Mouse (Mus musculus) layer of hippocampus, postnatal 10 days (tissue): ENCODE results near the gene Ebi3. TPM values are rescaled to one million over a fixed set of nuclear protein-coding genes. Genes with fewer than 3 reads are reported as not detected.
"Not testable (repeated sequence)": the region's sequence is repeated elsewhere in the genome, so short reads cannot be mapped to it uniquely, and the experiment has no call there.

Source experiments
- DNase-seq, 2 experiments: peaks; one replicate each; pipeline ENCODE4 v3.0.0; 2021; ENCODE audit warnings: low spot score in 2 of 2
- long read RNA-seq: library from polyadenylated mRNA; stranded (forward); transcript quantifications from one replicate; pipeline ENCODE4 v2.0.0, GENCODE M21; 2023
- total RNA-seq, 2 experiments: library from RNA; stranded (reverse); gene quantifications; 2 replicates each; pipeline ENCODE4 v1.2.3; 2021

Gene Ebi3
- total RNA-seq: 1 to 10 TPM; 3.1 to 3.8 TPM
- long read RNA-seq, partial matches to known transcripts: 7 of 8 reads
- long read RNA-seq, other reads (novel, unspliced or antisense): 0 of 8 reads

GRCm38 (mm10) chr17:55952447-55953027, at the start of gene Ebi3:
TSS of gene Ebi3 (plus strand) at chr17:55952640.
- DNase-seq: peak; percentile 5 to 15

DNA sequence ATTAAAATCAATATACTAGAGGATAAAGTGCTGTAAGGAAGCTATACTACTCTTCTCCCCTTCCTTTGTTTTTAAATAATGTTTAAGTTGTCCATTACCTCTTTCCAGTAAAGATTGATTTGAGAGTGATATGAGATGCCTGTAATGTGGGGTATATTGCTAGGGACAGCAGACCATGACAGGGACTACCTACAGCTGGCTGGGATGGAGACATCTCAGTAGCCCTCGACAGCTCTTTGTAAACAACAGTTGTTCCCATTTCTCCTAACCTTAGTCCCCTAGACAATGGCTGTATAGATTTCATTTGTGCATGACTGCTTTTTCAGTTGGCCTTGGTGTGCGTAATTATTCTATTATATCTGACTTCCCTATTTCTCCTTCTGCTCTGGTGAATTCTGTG, 49.4 kb upstream of the Ebi3 start:
- no peak for DNase-seq

DNA sequence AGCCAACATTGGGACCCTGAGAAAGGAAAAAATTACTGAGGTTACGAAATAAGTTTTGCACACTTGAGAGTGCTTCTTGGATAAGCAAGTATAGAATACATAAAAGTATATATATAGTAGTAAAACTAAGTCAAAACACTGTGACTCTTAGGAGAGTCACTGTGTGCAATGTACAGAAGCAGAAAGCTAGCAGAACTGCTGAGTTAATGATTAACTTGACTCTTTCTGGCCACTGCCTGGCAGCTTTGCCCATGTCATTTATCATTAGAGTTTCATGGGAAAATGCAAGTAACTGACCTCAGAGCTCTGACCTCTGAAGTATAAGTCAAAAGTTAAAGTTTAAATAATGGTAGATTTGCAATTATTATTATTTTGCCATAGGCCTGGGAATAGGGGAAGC, 48.8 kb upstream of the Ebi3 start:
- DNase-seq: no peak

DNA sequence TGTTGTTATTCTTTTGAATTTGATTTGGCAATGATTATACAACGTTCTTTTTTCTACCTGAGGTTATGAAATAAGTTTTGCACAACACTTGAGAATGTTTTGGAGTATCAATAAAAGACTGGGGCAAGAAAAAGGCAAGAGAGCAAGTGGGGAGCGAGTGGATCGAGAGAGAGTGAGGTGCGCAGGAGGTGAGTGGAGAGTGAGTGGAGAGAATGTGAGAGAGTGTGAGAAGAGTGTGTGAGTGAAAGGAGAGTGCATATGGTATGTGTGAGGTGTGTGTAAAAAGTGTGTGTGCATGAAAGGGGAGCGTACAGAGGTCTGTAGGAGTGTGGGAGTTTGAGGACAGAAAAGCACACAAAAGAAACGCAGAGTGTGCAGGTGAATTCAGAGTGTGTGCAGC, 48.3 kb upstream of the Ebi3 start:
- no peak for DNase-seq

DNA sequence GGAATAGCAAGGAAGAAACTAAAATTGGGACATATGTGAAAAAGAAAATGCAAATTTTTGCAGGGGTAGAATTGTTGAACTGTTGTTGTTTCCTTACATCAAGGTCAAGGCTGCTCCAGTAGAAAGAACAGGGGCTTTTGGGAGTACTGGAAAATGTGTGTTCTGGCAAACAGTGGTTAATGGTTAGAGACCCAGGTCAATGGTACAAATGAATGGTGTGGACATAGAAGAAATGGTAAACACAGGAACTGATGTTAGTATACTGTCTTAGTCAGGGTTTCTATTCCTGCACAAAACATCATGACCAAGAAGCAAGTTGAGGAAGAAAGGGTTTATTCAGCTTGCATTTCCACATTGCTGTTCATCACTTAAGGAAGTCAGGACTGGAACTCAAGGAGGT, 45.8 kb upstream of the Ebi3 start:
- no peak for DNase-seq

DNA sequence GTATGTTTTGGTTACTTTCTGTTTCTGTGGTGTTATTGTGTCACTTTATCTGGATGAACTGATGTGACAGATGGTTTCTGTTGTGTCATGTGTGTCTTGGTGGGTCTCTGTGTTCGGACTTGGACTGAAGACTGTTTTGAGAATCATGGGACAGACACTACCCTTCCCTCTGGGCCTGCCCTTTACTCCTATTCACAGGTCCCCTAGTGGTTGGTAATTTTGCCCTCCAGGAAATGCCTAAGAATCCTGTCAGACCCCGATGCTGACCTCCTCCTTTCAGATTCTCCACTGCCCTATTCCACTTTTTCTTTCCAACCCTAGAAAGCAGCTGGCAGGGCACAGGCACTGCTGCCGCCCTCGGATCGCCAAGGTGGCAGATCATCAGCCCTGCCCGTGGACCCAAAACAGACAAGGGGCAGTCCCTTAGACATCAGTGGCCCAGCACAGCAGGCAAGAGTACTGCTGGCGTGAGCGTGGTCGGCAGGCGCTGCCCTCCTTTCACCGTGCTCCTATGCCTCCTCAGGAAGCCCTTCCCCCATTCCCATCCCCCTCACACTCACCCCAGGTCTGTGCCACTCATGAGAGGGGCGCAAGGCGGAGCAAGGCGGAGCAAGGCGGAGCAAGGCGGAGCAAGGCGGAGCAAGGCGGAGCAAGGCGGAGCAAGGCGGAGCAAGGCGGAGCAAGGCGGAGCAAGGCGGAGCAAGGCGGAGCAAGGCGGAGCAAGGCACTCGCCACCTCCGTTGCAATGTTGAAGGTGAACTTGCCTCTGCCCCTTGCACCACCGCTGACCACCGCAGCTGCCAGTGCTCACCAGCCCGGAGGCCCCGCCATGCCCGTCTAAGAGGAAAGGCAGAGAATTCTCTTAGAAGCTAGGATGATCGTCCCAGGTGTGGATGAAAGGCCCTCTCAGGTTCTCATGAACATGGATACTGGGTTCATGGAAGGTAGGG, 20.6 kb upstream of the Ebi3 start:
- peak; percentile 59 to 72 for DNase-seq

GRCm38 (mm10) chr17:55932635-55933034, 19.8 kb upstream of the Ebi3 start:
- DNase-seq: no peak

DNA sequence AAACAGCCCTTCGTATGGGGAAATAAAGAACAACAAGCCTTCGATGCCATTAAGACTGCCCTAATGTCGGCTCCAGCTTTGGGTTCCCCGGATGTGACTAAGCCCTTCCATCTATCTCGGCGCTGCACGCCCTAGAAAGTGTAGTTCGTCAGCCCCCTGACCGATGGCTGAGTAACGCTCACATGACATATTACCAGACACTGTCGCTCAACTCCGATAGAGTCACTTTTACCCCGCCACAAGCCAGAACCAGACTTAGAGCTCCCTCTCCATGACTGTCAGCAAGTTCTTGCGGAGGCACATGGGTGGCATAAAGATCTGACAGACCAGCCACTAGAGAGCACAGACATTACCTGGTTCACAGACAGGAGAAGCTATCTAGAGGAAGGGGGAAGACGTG, 19.2 kb upstream of the Ebi3 start:
- no peak for DNase-seq

DNA sequence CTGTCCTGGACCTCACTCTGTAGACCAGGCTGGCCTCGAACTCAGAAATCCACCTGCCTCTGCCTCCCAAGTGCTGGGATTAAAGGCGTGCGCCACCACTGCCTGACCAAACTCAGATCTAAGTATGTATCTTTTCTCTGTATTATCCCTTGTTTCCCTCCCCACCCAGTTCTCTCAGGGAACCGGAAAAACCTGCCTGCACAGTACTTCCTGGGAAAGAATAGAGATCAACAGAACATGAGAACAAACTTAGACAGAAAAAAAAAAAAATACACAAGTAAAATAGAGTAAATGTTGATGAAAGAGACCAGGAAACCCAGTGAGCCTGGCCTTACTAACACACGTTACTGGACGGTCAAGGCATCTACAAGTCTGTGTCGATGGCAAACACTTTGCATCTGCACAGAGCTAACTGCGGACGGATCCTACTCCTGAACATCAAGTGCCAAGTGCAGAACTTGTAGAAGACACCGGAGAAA, 8.0 kb upstream of the Ebi3 start:
- not testable (repeated sequence) for DNase-seq

DNA sequence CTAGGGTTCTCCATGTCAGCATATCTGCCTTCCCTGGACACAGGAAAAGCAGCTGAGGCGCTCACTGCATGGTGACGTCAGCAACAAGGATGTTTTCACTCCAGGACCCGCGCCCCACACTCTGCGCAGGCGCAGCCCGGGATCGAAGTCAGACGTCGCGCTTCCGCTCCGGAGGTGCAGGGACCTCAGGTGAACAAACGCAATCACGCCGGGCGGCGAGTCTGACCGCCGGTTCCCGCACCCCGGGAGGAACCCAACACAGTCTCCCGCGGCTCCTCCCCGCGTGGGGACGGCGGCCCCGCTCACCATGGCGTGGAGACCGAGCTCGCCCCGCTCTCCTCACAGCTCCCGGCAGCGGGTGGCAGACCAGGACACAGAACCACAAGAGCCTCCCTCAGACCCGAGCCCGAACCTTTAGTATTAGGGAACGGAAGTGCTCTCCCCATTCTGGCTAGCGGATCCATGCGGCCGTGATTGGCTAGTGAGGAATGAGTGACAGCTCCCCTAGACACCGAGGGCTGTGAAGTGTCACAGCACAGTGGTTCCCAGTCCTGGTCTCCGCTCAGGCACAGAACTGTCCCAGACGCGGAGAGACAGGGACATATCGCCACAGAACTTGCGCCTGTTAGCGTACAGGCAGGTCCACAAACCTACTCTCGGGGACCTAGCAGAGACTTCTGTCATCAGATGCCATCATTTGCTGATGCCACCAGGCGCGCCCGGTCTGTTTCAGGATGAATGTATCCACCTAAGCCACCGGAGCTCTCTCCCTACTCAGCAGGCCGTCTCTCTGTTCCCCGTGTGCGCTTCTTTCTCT, 7.4 kb upstream of the Ebi3 start:
- peak; percentile 91 to 92 for DNase-seq

- DNase-seq: peak in 1 of 2 experiments; percentile 22
Measured at GRCm38 (mm10) chr17:55945696-55946095, 6.7 kb upstream of the Ebi3 start.

- no peak for DNase-seq
Measured at GRCm38 (mm10) chr17:55948647-55949046, 3.8 kb upstream of the Ebi3 start.

DNA sequence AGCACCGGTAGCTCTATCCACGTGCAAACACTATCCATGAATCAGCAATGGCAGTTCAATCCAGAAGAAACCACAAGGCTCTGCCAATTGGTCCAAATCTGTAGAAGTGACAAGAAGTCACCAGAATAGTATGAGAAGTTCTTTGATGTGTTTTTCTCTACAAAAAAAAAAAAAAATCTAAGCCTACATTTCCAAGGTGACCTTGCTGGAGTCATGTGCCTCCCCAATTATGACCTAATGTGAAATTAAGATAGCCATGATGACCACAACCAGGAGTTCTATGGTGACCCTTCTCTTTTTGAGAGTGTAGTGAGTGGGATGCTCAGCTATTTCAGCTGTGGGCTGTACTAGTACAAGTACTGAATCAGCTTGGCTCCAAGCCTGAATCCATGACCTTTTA, 3.0 kb upstream of the Ebi3 start, which contains the start of gene Zfp119b:
Gene Zfp119b, minus strand, starts transcription at position 101 of the 400 bp plus-strand sequence.
- no peak for DNase-seq

DNA sequence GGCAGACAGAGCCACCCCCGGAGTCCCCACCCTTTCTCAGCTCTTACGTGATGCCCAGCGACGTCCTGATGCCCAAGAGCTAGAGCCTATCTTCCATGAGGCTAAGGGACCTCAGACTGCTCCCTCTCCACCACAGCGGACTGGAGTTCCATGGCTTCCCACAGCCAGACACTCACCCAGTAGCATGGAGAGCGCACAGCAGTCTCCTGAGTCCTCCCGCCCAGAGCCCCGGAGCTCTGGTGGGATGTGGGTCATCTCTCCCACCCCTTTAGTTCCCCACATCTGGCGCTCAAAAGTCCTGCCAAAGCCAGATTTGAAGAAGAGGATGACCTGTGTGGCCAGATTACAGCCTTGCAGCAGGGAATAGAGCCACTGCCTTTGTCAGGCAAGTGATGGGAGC, 1.8 kb upstream of the Ebi3 start:
- DNase-seq: peak in 1 of 2 experiments; percentile 2

DNA sequence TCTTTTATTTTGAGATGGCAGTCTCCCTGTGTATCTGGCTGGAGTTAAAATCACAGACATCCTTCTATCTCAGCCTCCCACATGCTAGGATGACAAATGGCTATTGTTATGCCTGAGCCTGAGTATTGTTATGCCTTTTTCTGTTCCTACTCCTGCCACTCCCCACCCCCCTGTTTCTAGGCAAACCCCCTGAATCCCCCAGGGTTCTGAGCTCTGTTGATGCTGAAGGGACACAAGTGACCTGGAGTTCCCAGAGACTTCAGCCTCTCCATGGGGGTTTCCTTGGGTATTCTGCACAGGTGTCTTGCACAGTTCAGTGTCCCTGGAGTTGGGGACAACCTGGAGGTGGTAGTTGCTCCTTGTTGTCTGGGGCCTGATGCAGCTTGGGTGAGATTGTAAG, 399 bp upstream of the Ebi3 start:
- DNase-seq: no peak

DNA sequence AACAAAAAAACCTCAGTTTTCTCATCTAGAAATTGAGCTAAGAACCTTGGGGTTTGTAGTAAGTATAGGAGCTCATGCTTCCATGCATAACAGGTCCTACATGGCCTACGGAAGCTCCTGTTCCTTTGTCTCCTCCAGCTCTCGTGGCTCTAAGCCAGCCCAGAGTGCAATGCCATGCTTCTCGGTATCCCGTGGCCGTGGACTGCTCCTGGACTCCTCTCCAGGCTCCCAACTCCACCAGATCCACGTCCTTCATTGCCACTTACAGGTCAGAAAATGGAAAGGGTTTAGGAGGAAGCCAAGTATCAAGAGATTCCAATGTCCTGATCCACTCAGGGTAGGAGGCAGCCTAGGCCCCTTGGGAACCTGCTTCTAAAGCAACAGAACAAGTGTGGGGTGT, 1.3 kb downstream of the Ebi3 start:
- DNase-seq: peak in 1 of 2 experiments; percentile 2

DNA sequence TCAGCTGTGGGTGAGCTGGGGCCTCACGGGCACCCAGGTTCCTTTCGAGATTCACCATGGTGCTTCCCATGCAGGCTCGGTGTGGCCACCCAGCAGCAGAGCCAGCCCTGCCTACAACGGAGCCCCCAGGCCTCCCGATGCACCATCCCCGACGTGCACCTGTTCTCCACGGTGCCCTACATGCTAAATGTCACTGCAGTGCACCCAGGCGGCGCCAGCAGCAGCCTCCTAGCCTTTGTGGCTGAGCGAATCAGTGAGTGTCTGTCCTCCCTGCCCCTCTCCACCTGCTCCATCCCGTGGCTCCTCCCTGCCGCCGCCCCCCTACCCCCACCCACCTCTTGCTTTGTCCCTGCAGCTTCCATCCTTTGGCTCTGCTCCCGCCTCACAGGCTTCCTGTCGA, 1.8 kb downstream of the Ebi3 start:
- DNase-seq: peak; percentile 2 to 10

DNA sequence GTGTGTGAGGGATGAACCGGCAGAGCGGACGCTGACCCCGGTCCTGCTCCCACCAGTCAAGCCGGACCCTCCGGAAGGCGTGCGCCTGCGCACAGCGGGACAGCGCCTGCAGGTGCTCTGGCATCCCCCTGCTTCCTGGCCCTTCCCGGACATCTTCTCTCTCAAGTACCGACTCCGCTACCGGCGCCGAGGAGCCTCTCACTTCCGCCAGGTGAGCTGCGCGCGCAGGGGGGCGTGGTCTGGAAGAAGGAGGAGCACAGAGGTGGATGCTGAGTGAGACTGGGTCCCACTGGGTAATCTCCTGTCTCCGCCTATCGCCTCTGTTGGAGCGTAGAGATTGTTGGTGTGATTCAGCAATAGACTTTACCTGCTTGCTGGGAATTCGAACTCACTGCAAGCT, 3.7 kb downstream of the Ebi3 start:
- peak; percentile 63 to 77 for DNase-seq

DNA sequence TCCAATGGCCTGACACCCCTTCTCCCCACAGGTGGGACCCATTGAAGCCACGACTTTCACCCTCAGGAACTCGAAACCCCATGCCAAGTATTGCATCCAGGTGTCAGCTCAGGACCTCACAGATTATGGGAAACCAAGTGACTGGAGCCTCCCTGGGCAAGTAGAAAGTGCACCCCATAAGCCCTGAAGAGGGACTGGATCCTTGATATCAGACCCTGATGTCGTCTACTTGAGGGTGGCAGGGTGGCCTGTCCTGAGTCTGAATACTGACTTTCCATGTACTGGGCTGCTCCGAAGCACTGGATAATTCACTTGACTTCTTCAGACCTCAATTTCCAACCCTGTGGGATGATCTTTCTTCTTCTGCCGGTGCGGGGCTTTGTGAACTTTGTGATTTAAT, 4.2 kb downstream of the Ebi3 start:
- DNase-seq: peak in 1 of 2 experiments; percentile 35

DNA sequence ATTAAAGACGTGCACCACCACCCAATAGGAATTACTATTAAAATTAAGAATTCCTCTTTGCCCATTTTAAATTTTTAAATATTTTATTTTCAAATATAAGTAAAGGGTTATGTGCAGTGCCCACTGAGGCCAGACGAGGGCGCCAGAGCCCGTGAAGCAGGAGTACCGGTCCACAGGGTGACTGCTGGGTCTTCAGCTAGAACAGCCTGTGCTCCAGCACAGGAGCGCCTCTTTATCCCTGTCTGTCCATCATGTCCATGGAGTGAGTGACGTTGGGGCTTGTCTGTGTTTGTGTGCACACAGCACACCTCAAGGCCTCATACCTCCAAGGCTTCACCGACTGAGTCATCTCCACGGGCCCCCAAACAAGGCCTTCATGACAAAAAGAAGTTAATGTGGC, 4.7 kb downstream of the Ebi3 start:
- peak; percentile 76 to 81 for DNase-seq
